Mouse (Mus musculus) heart, embryonic 16.5 days (tissue): ENCODE measurements around the gene Havcr1. TPM values are rescaled to one million over a fixed set of nuclear protein-coding genes. Genes with fewer than 3 reads are reported as not detected.

Experiments
- ATAC-seq: fragments of 200-750 bp; cut with Nextera tagmentation; replicated peaks from 2 replicates; pipeline ENCODE4 v1.8.0; 2017; ENCODE audit warnings: moderate number of reproducible peaks; ENCODE audit not compliant: insufficient read depth, low FRiP score; ENCODE audit errors: extremely low read depth
- H3K27ac ChIP-seq: fragments of 300-500 bp; sonication (generic); 2 replicates; pipeline ENCODE4 v1.5.1; 2014; ENCODE audit warnings: mild to moderate bottlenecking, low read length, control low read depth, moderate library complexity
- H3K27me3 ChIP-seq: fragments of 300-500 bp; sonication (generic); 2 replicates; pipeline ENCODE4 v1.6.1; 2014; ENCODE audit warnings: low read length, mixed read lengths; ENCODE audit not compliant: control insufficient read depth, insufficient read depth
- H3K36me3 ChIP-seq: fragments of 300-500 bp; sonication (generic); 2 replicates; pipeline ENCODE4 v1.6.1; 2014; ENCODE audit not compliant: control insufficient read depth, insufficient read depth
- H3K4me1 ChIP-seq: fragments of 300-500 bp; sonication (generic); 2 replicates; pipeline ENCODE4 v1.6.1; 2014; ENCODE audit warnings: low read length, mixed read lengths; ENCODE audit not compliant: control insufficient read depth, insufficient read depth
- H3K4me2 ChIP-seq: fragments of 300-500 bp; sonication (generic); 2 replicates; pipeline ENCODE4 v1.6.1; 2014; ENCODE audit warnings: low read depth, mild to moderate bottlenecking, control low read depth, low read length
- H3K4me3 ChIP-seq: fragments of 300-500 bp; sonication (generic); 2 replicates; pipeline ENCODE4 v1.5.1; 2014; ENCODE audit warnings: mild to moderate bottlenecking, control low read depth, low read length
- H3K9ac ChIP-seq: fragments of 300-500 bp; sonication (generic); 2 replicates; pipeline ENCODE4 v1.6.1; 2014; ENCODE audit warnings: low read length, control low read depth
- H3K9me3 ChIP-seq: fragments of 300-500 bp; sonication (generic); replicated peaks from 2 replicates; pipeline ENCODE4 v1.6.1; 2016; ENCODE audit warnings: low read length; ENCODE audit not compliant: control insufficient read depth
- WGBS: fragments of 180-500 bp; shearing (Covaris S2); extraction: QIAGEN DNeasy Blood & Tissue Kit; methylation state at CpG from one replicate; pipeline ENCODE4 v1.1.7; 2014; 5-methylcytosine and 5-hydroxymethylcytosine counted together
- polyA plus RNA-seq: library from polyadenylated mRNA; unstranded; fragments of >200 nt; fragmentation: Nextera tagmentation; extraction: Ambion mirVana; gene quantifications from 2 replicates; pipeline ENCODE4 v1.2.1, GENCODE M21; 2015

Gene Havcr1
- polyA plus RNA-seq, 1 experiment from 2014 or later = not detected

DNA sequence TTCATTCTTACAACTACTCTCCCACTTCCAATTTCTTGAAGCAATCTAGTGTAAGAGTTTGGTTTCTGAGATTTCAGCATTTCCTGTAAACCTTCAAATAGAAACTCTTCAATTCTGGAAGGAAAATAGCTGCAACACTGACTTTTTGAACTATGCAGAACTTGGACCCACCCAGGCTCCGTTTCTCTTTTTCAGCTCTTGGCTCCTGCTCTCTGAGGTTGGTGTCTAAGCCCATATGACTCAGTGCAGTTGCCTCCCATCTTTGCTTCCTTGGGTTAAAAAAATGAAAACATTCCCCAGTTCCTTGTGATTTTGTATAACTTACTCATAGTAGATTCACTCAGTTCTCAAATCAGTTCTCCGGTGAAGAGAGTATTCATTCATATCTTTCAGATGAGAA lies 69.6 kb downstream of the Havcr1 start:
- WGBS = 76% methylated on average over 2 of the region's 2 CpGs
- no peak overlapping the region for H3K4me2 ChIP-seq
- no peak overlapping the region for H3K4me3 ChIP-seq
- H3K27ac ChIP-seq = no peak overlapping the region
- H3K4me1 ChIP-seq = no peaks in the 10 kb centered on the region
- no peak for ATAC-seq
- peaks cover 3% of the 10 kb centered on the region; the same call in 1 of the 2 replicates for H3K9me3 ChIP-seq
- no peaks in the 10 kb centered on the region for H3K27me3 ChIP-seq
- H3K36me3 ChIP-seq = no peaks in the 10 kb centered on the region
- no peak overlapping the region for H3K9ac ChIP-seq

DNA sequence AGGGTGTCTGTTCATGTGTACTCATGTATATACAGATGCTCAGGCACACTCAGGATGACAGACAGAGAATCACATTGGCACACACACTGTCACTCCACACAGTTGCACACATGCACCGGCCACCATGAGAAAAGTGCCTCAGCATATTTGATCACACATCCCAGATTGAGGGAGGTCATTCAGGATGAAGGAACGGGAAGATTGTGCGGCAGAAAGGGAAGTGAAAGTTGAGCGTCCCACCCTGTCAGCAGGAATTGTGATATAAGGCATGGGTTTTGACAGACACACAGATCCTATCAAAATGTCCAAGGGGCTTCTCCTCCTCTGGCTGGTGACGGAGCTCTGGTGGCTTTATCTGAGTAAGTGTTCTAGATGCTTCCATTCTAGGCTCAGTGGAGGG lies 75.6 kb downstream of the Havcr1 start, which contains the start of gene Timd4:
TSS of gene Timd4 (plus strand) at position 290 of the 400 bp plus-strand sequence.
- Histone ChIP-seq H3K36me3 (no peaks in the 10 kb centered on the region), H3K27ac (no peak within 1 kb of the TSS), H3K4me2 (no peak within 1 kb of the TSS), H3K9ac (no peak within 1 kb of the TSS), H3K27me3 (no peaks in the 10 kb centered on the region), H3K9me3 (peaks cover 3% of the 10 kb centered on the region; the same call in 1 of the 2 replicates), H3K4me1 (no peaks in the 10 kb centered on the region), H3K4me3 (no peak within 1 kb of the TSS)
- WGBS = 58% methylated on average over 5 of the region's 5 CpGs
- ATAC-seq = no peak

DNA sequence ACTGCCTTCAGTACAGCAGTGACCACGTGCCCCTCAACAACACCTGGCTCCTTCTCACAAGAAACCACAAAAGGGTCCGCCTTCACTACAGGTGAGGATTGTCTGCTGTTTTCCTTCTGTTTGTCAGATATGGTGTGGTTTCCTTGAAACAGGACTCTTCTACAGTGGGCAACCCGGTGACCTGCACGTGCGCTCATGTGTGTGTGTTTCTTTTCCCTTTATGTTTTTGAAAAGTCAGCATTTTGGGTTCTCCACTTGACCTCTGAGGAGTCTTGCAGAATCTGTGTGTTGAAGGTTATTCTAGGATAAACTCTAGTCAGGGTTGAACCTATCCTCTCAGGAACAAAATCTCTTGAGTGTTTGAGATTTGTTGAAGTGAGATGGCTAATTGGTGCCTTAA lies 82.8 kb downstream of the Havcr1 start:
- ATAC-seq = no peak
- 76% methylated on average over 5 of the region's 5 CpGs for WGBS
- no peaks in the 10 kb centered on the region for H3K9me3 ChIP-seq
- no peak overlapping the region for H3K9ac ChIP-seq
- H3K27ac ChIP-seq = no peak overlapping the region
- no peak overlapping the region for H3K4me2 ChIP-seq
- no peaks in the 10 kb centered on the region for H3K36me3 ChIP-seq
- no peaks in the 10 kb centered on the region for H3K4me1 ChIP-seq
- no peaks in the 10 kb centered on the region for H3K27me3 ChIP-seq
- no peak overlapping the region for H3K4me3 ChIP-seq

DNA sequence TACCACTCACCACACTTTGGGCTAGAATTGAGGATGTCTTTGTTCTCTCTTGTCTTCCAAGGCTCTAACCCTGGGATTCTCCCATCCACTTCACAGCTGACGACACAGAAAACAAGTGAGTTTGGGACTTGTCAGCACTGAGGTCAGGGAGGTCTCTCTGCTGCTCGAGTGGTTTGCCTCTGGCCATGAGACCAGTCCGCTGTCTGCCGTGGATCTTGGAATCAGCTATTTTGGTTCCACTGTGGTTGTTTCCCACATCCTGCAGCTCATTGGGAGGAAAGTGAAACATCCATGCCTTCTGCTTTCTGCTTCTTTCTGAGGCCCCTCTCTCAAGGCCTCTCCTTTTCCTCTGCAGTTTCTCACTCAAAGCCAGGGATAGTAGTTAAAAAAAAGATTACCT lies 85.0 kb downstream of the Havcr1 start:
- no peak for ATAC-seq
- H3K4me1 ChIP-seq = no peaks in the 10 kb centered on the region
- no peak overlapping the region for H3K27ac ChIP-seq
- no peak overlapping the region for H3K4me3 ChIP-seq
- no peaks in the 10 kb centered on the region for H3K27me3 ChIP-seq
- H3K4me2 ChIP-seq = no peak overlapping the region
- no peak overlapping the region for H3K9ac ChIP-seq
- no peaks in the 10 kb centered on the region for H3K36me3 ChIP-seq
- WGBS = 27% methylated on average over 4 of the region's 4 CpGs
- no peaks in the 10 kb centered on the region for H3K9me3 ChIP-seq

Other genes starting within 250 kb of the Havcr1 start
- not detected in 2 replicates for gene Gm12169, start 210.9 kb upstream of the Havcr1 start, polyA plus RNA-seq
- gene BC053393, start 163.5 kb upstream of the Havcr1 start, polyA plus RNA-seq = 0.09 and 0.16 TPM in 2 replicates
- gene Dppa1, start 105.8 kb upstream of the Havcr1 start, polyA plus RNA-seq = not detected in 2 replicates
- 0.08 TPM in 1 of 2 replicates, not detected in the other for gene Timd2, start 28.0 kb upstream of the Havcr1 start, polyA plus RNA-seq
- gene Timd4, start 75.7 kb downstream of the Havcr1 start, polyA plus RNA-seq = 0.52 and 0.84 TPM in 2 replicates